Mouse (Mus musculus) forebrain, embryonic 14.5 days (tissue): Measurements from ENCODE around the gene Nav2. TPM values are rescaled to one million over a fixed set of nuclear protein-coding genes. Genes with fewer than 3 reads are reported as not detected.

Source experiments
- ATAC-seq: fragments of 200-750 bp; cut with Nextera tagmentation; 2 replicates; pipeline ENCODE4 v1.8.0; 2017; ENCODE audit warnings: mild to moderate bottlenecking, moderate library complexity
- DNase-seq: peaks from one replicate; pipeline ENCODE4 v3.0.0-alpha.2; 2015; ENCODE audit warnings: low spot score
- H3K27ac ChIP-seq: fragments of 300-500 bp; sonication (generic); 2 replicates; pipeline ENCODE4 v1.5.1; 2014; ENCODE audit warnings: low read depth, mild to moderate bottlenecking, control low read depth, low read length, moderate library complexity
- H3K27me3 ChIP-seq: fragments of 300-500 bp; sonication (generic); replicated peaks from 2 replicates; pipeline ENCODE4 v1.6.1; 2014; ENCODE audit warnings: low read length, control low read depth, mixed read lengths; ENCODE audit not compliant: control insufficient read depth, insufficient read depth
- H3K36me3 ChIP-seq: fragments of 300-500 bp; sonication (generic); 2 replicates; pipeline ENCODE4 v1.6.1; 2014; ENCODE audit warnings: low read length, control low read depth; ENCODE audit not compliant: control insufficient read depth, insufficient read depth
- H3K4me1 ChIP-seq: fragments of 300-500 bp; sonication (generic); 2 replicates; pipeline ENCODE4 v1.6.1; 2014; ENCODE audit warnings: antibody characterized with exemption, low read length, control low read depth; ENCODE audit not compliant: control insufficient read depth, insufficient read depth
- H3K4me2 ChIP-seq: fragments of 300-500 bp; sonication (generic); 2 replicates; pipeline ENCODE4 v1.6.1; 2014; ENCODE audit warnings: mild to moderate bottlenecking, control low read depth, low read length
- H3K4me3 ChIP-seq: fragments of 300-500 bp; sonication (generic); 2 replicates; pipeline ENCODE4 v1.5.1; 2014; ENCODE audit warnings: low read depth, low read length, control low read depth
- H3K9ac ChIP-seq: fragments of 300-500 bp; sonication (generic); 2 replicates; pipeline ENCODE4 v1.6.1; 2014; ENCODE audit warnings: mild to moderate bottlenecking, low read length, control low read depth, moderate library complexity
- H3K9me3 ChIP-seq: fragments of 300-500 bp; sonication (generic); replicated peaks from 2 replicates; pipeline ENCODE4 v1.6.1; 2016; ENCODE audit warnings: low read length, control low read depth, mixed read lengths; ENCODE audit not compliant: control insufficient read depth
- WGBS: fragments of 180-500 bp; shearing (Covaris S2); extraction: QIAGEN DNeasy Blood & Tissue Kit; methylation state at CpG from one replicate; pipeline ENCODE4 v1.1.7; 2014; 5-methylcytosine and 5-hydroxymethylcytosine counted together
- polyA plus RNA-seq: library from polyadenylated mRNA; unstranded; fragments of >200 nt; fragmentation: Nextera tagmentation; extraction: Ambion mirVana; gene quantifications from 2 replicates; pipeline ENCODE4 v1.2.1, GENCODE M21; 2014

Nav2 gene
- polyA plus RNA-seq, 1 experiment from 2014 or later, result 6.3 TPM

DNA sequence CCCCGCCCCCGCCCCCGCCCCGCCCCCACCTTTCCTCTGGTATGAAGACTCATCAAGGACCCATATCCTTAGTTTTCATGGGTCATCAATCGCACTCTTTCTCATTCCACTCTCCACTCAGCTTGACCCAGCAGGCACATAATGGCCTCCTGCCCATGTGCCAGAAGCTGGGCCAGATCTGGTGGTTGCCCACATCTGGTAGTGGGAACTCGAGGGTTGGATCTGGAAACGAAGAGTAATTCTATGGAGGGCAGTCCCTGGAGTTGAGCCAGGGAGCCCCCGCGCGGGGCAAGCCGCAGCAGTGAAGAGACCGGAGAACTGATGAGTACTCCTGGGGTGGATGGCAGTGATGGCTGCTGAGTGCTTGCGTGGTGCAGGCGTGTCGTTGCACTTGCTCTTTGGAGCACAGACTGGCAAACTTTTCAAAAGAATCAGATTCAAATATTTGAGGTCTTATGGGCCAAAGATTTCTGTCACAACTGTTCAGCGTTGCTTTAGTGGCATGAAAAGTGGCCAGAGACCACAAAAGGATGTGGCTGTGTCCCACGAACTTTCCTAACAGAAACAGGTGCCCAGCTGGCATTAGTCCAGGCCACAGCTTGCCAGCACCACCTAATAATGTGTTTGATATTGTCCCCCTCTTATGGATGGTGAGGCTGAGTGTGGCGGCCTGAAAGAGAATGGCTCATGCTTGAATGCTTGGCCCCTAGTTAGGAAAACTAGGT, 449.1 kb downstream of the Nav2 start:
- H3K4me3 ChIP-seq, result no peak overlapping the region
- WGBS, result 76% methylated on average over 18 of the region's 18 CpGs
- no peak overlapping the region for H3K27ac ChIP-seq
- H3K27me3 ChIP-seq, result 0 out of 2 replicates have a peak, but pooled peaks cover 3% of the 10 kb centered on the region
- peaks cover 17% of the 10 kb centered on the region for H3K4me1 ChIP-seq
- no peak overlapping the region for H3K4me2 ChIP-seq
- no peak for DNase-seq
- no peaks in the 10 kb centered on the region for H3K36me3 ChIP-seq
- no peaks in the 10 kb centered on the region for H3K9me3 ChIP-seq
- no peak for ATAC-seq
- no peak overlapping the region for H3K9ac ChIP-seq

DNA sequence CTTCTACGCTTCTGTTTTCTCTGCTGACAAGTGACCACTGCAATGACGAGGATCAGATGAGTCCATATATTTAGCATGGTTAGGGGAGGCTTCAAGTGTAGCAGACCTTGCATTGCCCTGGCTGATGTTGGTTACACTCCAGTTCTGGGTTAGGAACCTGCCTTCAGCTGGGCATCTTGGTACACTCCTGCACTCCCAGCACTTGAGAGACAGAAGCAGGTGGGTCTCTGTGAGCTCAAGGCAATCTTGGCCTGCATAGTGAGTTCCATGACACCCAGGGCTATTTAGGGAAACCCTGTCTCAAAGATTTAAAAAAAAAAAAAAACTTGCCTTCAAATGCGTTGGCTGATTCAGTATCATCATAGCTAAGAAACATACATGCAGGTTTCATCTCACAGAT, 450.6 kb downstream of the Nav2 start:
- H3K27ac ChIP-seq, result no peak overlapping the region
- H3K4me3 ChIP-seq, result no peak overlapping the region
- DNase-seq, result no peak
- ATAC-seq, result no peak
- H3K4me1 ChIP-seq, result peaks cover 13% of the 10 kb centered on the region
- WGBS, result 93% methylated on average over 3 of the region's 3 CpGs
- H3K27me3 ChIP-seq, result peaks cover 7% of the 10 kb centered on the region; the same call in 1 of the 2 replicates
- H3K9ac ChIP-seq, result no peak overlapping the region
- no peaks in the 10 kb centered on the region for H3K9me3 ChIP-seq
- no peaks in the 10 kb centered on the region for H3K36me3 ChIP-seq
- H3K4me2 ChIP-seq, result no peak overlapping the region

GRCm38 (mm10) chr7:49360597-49360996, 452.1 kb downstream of the Nav2 start:
- no peak for ATAC-seq
- H3K9ac ChIP-seq, result no peak overlapping the region
- peaks cover 7% of the 10 kb centered on the region; the same call in 1 of the 2 replicates for H3K27me3 ChIP-seq
- H3K9me3 ChIP-seq, result no peaks in the 10 kb centered on the region
- WGBS, result 76% methylated on average over 3 of the region's 3 CpGs
- no peaks in the 10 kb centered on the region for H3K36me3 ChIP-seq
- H3K4me3 ChIP-seq, result no peak overlapping the region
- H3K4me1 ChIP-seq, result peaks cover 10% of the 10 kb centered on the region; the same call in 1 of the 2 replicates
- DNase-seq, result no peak
- H3K27ac ChIP-seq, result no peak overlapping the region
- H3K4me2 ChIP-seq, result no peak overlapping the region

DNA sequence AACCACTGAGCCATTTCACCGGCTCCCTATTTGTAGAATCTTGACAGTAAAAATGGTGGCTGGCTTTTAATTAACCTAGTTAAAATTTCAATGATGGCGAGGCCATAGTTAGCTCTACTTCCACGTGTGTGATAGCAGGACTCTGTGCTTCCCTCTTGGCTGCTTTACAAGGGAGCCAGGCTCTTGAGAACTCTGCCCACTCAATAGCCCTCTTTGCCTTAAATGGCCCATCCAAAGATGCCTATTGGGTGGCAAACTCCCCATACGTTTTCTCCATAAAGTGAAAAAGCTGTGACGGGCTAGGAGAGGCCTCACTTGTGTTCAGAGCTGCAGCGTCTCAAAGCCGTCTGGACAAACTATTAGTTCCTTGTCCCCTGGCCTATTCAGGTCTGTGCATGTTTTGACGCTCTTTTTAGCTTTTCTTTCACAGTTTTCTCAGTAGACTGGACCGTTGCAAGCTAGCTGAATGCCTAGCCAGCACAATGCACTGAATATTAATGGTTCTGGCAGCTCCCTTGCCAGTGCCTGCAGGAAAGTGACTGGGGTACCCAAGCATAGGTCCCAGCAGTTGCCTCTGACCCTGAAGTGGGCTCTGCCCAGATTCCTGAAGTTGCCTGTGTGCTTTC, 453.1 kb downstream of the Nav2 start:
- 10% methylated on average over 9 of the region's 9 CpGs for WGBS

GRCm38 (mm10) chr7:49364486-49365162, 456.1 kb downstream of the Nav2 start:
- Histone ChIP-seq H3K27me3 (peaks cover 7% of the 10 kb centered on the region; the same call in 1 of the 2 replicates), H3K9me3 (no peaks in the 10 kb centered on the region), H3K4me1 (peaks cover 10% of the 10 kb centered on the region; the same call in 1 of the 2 replicates), H3K9ac (no peak overlapping the region), H3K4me2 (no peak overlapping the region), H3K27ac (no peak overlapping the region), H3K36me3 (no peaks in the 10 kb centered on the region), H3K4me3 (no peak overlapping the region)
- DNase-seq, result no peak
- ATAC-seq, result no peak
- WGBS, result 91% methylated on average over 13 of the region's 13 CpGs

More for the DNA sequence above, 453.1 kb downstream of the Nav2 start:
- H3K36me3 ChIP-seq, result no peaks in the 10 kb centered on the region
- no peak overlapping the region for H3K9ac ChIP-seq
- H3K9me3 ChIP-seq, result no peaks in the 10 kb centered on the region
- ATAC-seq, result peak; percentile 84
- H3K4me1 ChIP-seq, result peaks cover 10% of the 10 kb centered on the region; the same call in 1 of the 2 replicates
- H3K27me3 ChIP-seq, result peaks cover 7% of the 10 kb centered on the region; the same call in 1 of the 2 replicates
- DNase-seq, result peak; percentile 82
- no peak overlapping the region for H3K4me2 ChIP-seq
- H3K27ac ChIP-seq, result no peak overlapping the region
- no peak overlapping the region for H3K4me3 ChIP-seq

DNA sequence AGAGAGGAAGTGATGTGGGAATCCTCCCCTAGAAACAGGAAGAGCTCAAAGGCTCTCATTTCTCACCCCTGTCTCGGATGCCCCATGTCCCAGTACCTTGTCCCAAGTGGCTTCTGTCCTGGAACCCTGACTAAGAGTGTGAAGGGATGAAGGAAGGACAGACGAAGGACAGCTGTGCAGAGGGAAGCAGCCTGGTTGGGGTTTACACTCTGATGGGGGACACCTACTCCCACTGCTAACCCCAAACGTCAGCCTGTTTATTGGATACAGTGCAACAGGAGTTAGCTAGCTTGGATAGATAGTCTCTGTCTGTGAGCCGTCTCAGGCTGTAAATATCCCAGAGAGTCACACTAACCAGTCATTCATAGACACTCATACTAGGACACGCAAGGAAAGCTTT, 460.1 kb downstream of the Nav2 start:
- DNase-seq (no peak), ATAC-seq (no peak)
- H3K27me3 ChIP-seq, result peaks cover under 1% of the 10 kb centered on the region; the same call in 1 of the 2 replicates
- no peak overlapping the region for H3K4me2 ChIP-seq
- H3K9me3 ChIP-seq, result no peaks in the 10 kb centered on the region
- no peak overlapping the region for H3K27ac ChIP-seq
- H3K9ac ChIP-seq, result no peak overlapping the region
- H3K36me3 ChIP-seq, result no peaks in the 10 kb centered on the region
- H3K4me3 ChIP-seq, result no peak overlapping the region
- H3K4me1 ChIP-seq, result no peaks in the 10 kb centered on the region; the same call in 1 of the 2 replicates
- WGBS, result 81% methylated on average over 5 of the region's 5 CpGs

DNA sequence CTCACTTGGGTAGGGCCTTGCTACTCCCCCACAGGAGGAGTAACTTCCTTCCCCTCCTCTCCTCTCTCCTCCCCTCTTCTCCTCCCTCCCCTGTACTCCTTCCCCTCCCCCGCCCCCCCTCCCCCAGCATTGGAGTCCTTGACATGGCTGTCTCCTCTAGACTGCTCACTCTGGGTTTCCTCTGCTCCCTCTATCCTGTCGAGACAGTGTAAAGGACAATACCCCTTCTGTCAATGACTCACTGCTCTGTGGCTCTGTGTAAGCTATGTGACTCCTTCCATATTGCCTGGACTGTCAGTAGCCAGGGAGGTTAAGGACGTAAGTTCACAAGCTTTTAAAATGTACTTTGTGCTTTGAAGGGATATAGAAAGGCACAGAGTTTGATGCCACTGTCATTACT, 460.5 kb downstream of the Nav2 start:
- Histone ChIP-seq H3K9me3 (no peaks in the 10 kb centered on the region), H3K4me2 (no peak overlapping the region), H3K27me3 (no peaks in the 10 kb centered on the region), H3K4me3 (no peak overlapping the region), H3K27ac (no peak overlapping the region), H3K9ac (no peak overlapping the region), H3K4me1 (no peaks in the 10 kb centered on the region; the same call in 1 of the 2 replicates), H3K36me3 (no peaks in the 10 kb centered on the region)
- no peak for DNase-seq
- ATAC-seq, result no peak
- 71% methylated on average over 3 of the region's 3 CpGs for WGBS

DNA sequence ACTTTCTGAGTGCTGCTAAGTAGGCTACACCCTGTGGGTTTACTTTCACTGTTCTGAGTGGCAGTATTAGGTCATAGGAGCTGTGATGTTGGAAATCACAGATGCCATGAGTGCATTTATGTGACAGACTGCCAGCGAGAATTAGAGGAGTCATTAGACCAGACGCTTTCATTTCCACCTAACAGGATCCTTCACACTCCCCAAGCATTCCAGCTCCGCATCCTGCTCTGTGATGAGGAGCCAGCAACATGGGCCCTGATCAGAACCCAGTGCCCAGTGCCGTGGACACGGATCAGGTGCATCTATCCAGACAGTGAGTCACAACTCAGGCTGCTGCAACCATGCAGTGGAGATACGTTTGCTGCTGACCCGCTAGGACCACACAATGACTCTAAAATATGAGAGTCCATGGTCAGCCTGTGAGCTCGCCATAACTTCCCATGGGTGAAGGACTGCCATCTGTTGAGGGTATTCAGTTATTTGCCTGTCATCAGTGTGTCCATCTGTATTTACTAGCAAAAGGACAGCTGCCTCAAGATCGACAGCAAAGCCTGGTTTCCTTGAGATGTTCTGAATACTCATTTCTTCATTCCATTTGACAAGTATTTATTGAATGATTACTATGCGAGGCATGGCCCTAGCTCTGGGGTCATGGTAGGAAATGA, 461.4 kb downstream of the Nav2 start:
- no peak overlapping the region for H3K27ac ChIP-seq
- no peak overlapping the region for H3K9ac ChIP-seq

More for the DNA sequence above, 461.4 kb downstream of the Nav2 start:
- DNase-seq (no peak), ATAC-seq (no peak)
- no peak overlapping the region for H3K4me2 ChIP-seq
- no peaks in the 10 kb centered on the region for H3K9me3 ChIP-seq
- H3K4me3 ChIP-seq, result no peak overlapping the region
- WGBS, result 82% methylated on average over 10 of the region's 10 CpGs
- H3K27me3 ChIP-seq, result no peaks in the 10 kb centered on the region
- H3K36me3 ChIP-seq, result no peaks in the 10 kb centered on the region
- H3K4me1 ChIP-seq, result peaks cover under 1% of the 10 kb centered on the region
